Mouse (Mus musculus) adrenal gland, postnatal 25 days (tissue): ENCODE data around the gene Rpl39. TPM values are rescaled to one million over a fixed set of nuclear protein-coding genes. Genes with fewer than 3 reads are reported as not detected.
"Not testable (repeated sequence)": the region's sequence is repeated elsewhere in the genome, so short reads cannot be mapped to it uniquely, and the experiment has no call there.

Experiments
- DNase-seq: peaks from one replicate; pipeline ENCODE4 v3.0.0; 2021; ENCODE audit warnings: mixed read lengths
- long read RNA-seq: library from polyadenylated mRNA; stranded (forward); transcript quantifications from one replicate; pipeline ENCODE4 v2.0.0, GENCODE M21; 2021
- total RNA-seq: library from RNA; stranded (reverse); gene quantifications from 2 replicates; pipeline ENCODE4 v1.2.3, GENCODE M21; 2021

Gene Rpl39
- 532 and 613 TPM in 2 replicates for total RNA-seq
- long read RNA-seq, transcript Rpl39-201 (3 exons, 612 nt): major isoform, 129 of 303 reads
- long read RNA-seq, partial matches to known transcripts: 174 of 303 reads
- long read RNA-seq, other reads (novel, unspliced or antisense): 0 of 303 reads

DNA sequence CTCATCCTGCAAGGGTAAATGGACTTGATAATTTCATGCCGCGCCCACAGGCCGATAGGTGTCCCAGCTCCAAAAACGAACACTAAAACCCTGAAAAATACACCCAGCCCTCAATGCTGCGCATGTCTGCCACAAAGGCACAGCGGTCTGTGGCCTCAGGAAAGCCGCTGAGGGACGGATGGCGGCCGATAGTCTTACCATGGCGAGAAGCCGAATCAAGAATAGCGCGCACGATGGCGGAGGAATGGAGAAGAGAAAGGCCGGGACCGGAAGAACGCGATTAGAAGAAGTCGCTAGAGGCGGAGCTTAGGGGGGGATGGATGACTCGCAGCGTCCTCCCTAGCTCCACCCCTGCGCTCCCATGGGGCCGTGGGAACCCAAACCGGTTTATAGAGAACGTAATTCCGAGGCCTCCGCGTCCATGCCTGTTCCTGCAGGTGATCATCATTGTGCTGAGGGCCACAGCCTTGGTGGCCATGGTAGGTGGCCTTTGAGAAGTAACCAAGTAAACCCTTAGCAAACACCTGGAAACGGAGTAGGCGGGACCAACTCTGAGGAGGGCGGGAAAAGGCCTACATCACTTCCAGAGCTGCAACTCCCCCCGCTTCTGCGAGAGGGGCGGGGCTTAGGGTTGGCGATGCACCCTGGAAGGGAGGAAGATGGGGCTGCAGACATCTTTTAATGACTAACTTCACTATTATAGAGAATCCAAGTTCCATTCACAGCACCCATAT, at the start of gene Rpl39:
Gene Rpl39 (minus strand): TSS at position 476 of the 734 bp plus-strand sequence.
- peak; percentile 81 for DNase-seq

- peak; percentile 56 for DNase-seq
Observed at GRCm38 (mm10) chrX:37126671-37127358, 41.6 kb upstream of the Rpl39 start, which contains the start of gene Nkap. Gene Nkap (plus strand): TSS chrX:37126795.

- no peak for DNase-seq
Observed at GRCm38 (mm10) chrX:37125511-37125910, 40.3 kb upstream of the Rpl39 start.

DNA sequence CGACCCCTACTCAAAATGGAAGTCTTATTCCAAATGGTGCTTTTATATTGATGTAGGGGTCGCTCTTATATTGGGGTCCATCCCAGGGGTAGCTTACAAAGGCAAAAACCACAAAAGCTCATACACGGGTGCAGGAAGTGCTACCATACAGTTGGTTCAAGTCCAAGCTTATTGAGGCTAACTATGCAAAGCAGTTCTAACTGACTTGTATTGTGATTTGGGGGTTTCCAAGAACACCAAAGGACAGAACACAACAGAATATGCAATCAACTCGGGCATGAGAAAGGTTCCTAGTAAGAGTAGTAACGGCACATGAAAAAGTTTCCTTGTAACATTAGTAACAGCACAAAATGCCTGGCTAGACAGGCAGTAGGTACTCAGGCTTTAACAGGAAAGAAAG, 35.0 kb upstream of the Rpl39 start:
- no peak for DNase-seq

- no peak for DNase-seq
Observed at GRCm38 (mm10) chrX:37119585-37119984, 34.4 kb upstream of the Rpl39 start.

DNA sequence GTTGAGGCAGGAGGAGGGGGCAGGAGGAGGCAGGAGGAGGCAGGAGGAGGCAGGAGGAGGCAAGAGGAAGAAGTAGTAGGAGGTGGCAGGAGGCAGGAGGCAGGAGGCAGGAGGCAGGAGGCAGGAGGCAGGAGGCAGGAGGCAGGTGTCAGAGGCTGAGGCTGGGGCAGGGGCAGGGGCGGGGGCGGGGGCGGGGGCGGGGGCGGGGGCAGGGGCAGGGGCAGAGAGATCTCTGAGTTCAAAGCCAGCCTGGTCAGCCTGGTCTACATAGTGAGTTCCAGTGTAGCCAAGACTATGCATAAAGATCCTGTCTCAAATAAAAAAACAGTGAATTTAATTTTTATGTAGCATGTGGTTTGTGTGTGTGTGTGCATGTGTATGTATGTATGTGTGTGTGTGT, 31.9 kb upstream of the Rpl39 start:
- DNase-seq: no peak

DNA sequence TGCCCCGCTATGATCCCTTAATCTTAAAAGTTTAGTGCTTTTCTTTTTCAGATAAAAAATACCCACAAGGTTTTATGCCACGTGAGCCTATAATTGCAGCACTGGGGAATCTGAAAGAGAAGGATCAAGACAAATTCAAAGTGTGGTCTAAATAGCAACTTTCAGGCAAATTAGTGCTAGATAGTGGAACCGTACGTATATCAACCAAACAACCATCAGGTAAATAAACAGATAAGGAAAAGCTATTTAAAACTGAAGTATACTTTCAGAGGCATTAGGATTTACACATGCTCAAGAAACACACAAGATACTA, 25.6 kb upstream of the Rpl39 start:
- no peak for DNase-seq

DNA sequence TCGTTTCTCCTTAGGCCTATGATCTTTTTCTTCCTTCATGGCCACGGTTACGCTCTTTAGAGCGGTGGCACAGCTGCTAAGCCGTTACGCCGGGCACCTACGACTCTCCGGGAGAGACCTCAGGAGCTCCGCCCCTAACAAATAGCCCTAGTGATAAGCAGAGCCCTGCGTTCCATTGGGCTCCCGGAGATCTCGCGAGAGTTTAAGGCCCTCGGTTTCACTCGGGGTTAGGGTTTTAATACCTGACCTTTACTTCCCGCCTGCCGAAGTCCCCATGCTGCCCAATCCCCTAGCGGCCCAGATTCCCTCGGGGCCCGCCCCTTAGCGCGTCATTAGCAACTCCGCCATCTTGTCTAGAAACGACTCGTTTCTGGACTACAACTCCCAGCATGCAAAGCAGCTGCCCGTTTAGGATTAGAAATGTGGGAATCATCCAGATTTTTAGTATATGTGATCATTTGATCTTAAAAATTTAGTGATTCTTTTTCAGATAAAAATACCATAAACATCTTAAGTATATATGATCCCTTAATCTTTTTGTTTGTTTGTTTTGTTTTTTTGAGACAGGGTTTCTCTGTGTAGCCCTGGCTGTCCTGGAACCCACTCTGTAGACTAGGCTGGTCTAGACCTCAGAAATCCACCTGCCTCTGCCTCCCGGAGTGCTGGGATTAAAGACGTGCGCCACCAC, 25.1 kb upstream of the Rpl39 start, which contains the start of gene Upf3b:
Gene Upf3b (minus strand): TSS at position 130 of the 688 bp plus-strand sequence.
- DNase-seq: peak; percentile 87

DNA sequence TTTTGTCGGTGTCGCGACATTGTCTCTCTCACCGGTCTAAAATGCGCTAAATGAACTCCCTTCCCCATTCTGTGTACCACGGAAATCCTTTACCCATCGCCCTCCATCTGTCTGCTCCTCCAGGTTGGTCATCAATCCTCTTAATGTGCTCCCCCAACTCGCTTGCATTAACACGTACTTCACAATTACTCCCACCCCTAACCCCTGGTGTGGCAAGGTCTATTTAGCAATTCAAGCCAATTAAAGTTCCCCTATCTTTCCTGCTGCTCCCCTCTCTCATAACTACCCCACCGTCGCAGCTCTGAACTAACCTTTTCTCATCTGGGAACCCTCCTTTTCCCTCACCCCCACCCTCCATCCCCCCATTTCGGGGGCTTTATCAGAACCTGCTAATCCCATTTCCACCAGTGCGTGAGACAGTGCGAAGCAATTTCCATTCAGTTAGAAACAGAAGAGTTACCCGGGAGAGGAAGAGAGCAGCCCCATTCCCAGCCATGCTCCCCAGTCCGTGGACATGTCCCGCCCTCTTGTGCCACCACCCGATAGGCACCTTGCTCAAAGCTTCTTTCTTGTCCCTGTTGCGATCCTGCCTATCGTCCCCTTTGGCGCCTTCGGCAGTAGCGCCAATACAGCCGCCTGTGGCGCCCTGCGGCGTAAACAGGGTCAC, 24.5 kb upstream of the Rpl39 start:
- DNase-seq: peak; percentile 40

- no peak for DNase-seq
Observed at GRCm38 (mm10) chrX:37103826-37104225, 18.6 kb upstream of the Rpl39 start.

DNA sequence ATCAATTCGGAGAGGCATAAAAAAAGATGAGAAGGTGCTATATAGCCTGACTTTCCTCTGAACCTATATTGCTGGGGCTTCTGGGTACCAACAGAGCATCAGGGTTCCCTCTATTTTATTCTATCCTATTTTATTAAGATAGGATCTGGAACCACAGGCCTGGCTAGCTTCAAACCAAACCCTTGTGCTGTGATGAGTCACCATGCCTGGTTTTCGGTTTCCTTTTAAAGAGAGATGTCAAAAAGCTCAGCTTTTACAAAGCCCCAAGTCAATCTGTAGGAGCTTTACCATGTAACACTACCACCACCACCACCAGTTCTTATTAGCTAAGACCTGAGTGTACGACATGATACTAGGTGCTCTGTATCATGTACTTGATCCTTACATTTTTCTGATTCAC, 13.5 kb upstream of the Rpl39 start:
- no peak for DNase-seq

GRCm38 (mm10) chrX:37095106-37095768, 10.0 kb upstream of the Rpl39 start:
- DNase-seq: no peak

DNA sequence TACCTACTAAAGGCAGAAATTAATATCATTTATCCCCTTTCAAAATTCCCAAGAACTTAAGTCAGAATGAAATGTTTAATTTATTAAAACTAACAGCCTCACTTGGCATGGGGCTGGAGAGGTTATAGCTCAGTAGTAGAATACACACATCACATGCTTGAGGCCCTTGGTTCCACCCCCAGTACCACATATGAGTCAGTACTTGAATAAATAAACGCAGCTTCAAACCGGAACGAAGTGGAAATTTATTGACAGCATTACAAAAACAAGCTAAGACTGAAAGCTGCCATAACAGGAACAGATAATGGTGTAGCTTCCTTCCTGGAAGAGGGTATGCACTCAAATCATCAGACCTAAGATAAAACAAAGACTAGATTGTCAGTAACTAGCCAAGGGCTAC, 6.3 kb upstream of the Rpl39 start:
- DNase-seq: no peak

DNA sequence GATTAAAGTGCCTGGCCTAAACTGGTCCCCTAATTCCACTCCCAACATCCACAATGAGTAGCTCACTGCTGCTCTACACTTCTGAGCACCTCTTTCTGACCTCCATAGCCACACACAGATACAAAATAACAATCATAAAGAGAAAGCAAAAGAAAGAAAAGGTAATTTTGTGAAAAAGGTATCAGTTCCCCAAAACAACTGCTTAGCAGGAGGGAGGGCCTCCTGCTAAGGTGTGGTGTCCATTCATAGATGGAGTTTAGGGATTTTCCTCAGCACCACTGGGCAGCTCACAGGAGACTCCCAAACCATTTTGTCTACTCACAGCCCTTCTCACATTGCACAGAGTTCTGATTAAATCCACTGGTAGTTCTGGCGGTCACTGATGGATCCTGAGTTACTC, 3.6 kb upstream of the Rpl39 start:
- no peak for DNase-seq

DNA sequence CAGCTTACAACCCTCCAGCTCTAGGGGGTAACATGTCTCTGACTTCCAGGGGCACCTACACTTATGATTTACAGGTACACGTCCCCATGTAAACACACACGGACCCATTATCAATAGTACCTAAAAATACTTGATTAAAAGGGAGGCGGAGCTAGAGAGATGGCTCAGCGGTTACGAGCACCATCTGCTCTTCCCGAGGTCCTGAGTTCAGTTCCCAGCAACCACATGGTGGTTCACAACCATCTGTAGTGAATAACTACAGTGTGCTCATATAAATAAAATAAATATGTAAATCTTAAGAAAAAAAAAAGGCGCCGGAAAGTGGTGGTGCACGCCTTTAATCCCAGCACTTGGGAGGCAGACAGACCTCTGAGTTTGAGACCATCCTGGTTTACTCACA, 463 bp upstream of the Rpl39 start:
- DNase-seq: no peak

GRCm38 (mm10) chrX:37084318-37084926, 780 bp downstream of the Rpl39 start:
- no peak for DNase-seq

- DNase-seq: no peak
Observed at GRCm38 (mm10) chrX:37081194-37081593, 4.0 kb downstream of the Rpl39 start.

DNA sequence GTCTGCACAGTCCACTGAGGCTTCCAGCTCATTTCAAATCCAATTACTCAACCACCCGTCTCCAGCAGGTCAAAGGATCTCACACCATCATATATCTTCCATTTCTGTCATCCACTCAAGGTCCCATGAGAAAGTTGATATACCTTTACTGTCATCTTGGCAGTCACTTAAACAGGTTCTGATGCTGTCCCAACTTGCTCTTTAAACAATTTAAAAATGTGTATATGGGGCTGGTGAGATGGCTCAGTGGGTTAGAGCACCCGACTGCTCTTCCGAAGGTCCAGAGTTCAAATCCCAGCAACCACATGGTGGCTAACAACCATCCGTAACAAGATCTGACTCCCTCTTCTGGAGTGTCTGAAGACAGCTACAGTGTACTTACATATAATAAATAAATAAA, 4.9 kb downstream of the Rpl39 start:
- DNase-seq: not testable (repeated sequence)

GRCm38 (mm10) chrX:37076651-37077050, 8.6 kb downstream of the Rpl39 start:
- DNase-seq: no peak

DNA sequence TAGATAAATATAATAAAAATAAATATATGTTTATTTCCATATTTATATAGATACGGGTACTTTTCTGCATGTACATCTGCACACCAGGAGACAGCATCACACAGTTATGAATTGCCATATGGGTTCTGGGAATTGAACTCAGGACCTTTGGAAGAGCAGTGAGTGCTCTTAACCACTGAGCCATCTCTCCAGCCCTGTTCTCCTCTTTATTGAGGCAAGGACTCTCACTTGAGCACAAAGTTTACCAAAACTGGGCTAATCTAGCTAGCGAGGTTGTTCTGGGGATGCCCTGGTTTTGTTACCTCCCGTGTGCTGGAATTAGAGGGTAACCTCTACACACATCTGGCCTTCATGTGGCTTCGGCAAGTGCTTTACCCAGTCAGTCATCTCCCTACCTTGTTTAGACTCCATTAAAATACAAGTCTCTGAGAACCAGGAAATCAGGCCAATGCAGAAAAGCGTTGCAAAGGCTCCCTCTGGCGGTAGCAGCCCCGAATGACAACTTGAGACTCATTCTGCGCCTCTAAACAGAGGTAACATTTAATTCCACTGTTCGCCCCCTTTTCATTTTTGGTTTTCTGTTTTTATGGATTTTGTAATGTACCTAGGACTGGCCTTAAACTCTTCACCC, 10.8 kb downstream of the Rpl39 start:
- DNase-seq: peak; percentile 47

DNA sequence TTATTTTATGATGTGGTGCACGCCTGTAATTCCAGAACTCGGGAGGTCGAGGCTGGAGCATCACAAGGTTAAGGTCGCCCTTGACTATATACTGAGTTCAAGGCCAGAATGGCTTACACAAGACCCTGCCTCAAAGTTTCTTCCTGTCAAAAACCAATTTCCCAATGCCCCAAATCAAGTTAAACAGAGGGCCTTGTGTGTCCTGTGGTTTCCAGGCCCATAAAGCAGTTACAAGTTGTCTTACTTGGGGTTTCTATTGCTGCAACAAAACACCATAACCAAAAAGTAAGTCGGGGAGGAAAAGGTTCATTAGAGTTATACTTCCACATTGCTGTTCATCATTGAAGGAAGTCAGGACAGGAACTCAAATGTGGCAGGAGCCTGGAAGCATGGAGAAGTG, 16.4 kb downstream of the Rpl39 start:
- DNase-seq: no peak
